Mouse (Mus musculus) adrenal gland, postnatal 14 days (tissue): ENCODE data around the gene Chpf. TPM values are rescaled to one million over a fixed set of nuclear protein-coding genes. Genes with fewer than 3 reads are reported as not detected.
A peak's percentile ranks its signal among the peaks of the same experiment; 100 is the strongest.

Experiments
- DNase-seq: peaks from one replicate; pipeline ENCODE4 v3.0.0; 2021; ENCODE audit warnings: mixed read lengths
- long read RNA-seq, 2 experiments: library from polyadenylated mRNA; stranded (forward); transcript quantifications; one replicate each; pipeline ENCODE4 v2.0.0; 2021
- total RNA-seq: library from RNA; stranded (reverse); gene quantifications from 2 replicates; pipeline ENCODE4 v1.2.3, GENCODE M21; 2021

The Chpf gene
- 40.7 and 47.0 TPM in 2 replicates for total RNA-seq
- long read RNA-seq, experiment 1, transcript Chpf-202 (5 exons, 3,065 nt): minor isoform, 8 of 177 reads
- long read RNA-seq, experiment 1, transcript Chpf-205 (3 exons, 3,333 nt): minor isoform, 7 of 177 reads
- long read RNA-seq, experiment 1, transcript Chpf-201 (4 exons, 2,892 nt): major isoform, 150 of 177 reads
- long read RNA-seq, experiment 1, partial matches to known transcripts: 7 of 177 reads
- long read RNA-seq, experiment 1, other reads (novel, unspliced or antisense): 2 of 177 reads
- long read RNA-seq, experiment 2, transcript Chpf-202 (5 exons, 3,065 nt): minor isoform, 5 of 93 reads
- long read RNA-seq, experiment 2, transcript Chpf-201 (4 exons, 2,892 nt): major isoform, 69 of 93 reads
- long read RNA-seq, experiment 2, transcript Chpf-205 (3 exons, 3,333 nt): minor isoform, 5 of 93 reads
- long read RNA-seq, experiment 2, partial matches to known transcripts: 4 of 93 reads
- long read RNA-seq, experiment 2, other reads (novel, unspliced or antisense): 7 of 93 reads

DNA sequence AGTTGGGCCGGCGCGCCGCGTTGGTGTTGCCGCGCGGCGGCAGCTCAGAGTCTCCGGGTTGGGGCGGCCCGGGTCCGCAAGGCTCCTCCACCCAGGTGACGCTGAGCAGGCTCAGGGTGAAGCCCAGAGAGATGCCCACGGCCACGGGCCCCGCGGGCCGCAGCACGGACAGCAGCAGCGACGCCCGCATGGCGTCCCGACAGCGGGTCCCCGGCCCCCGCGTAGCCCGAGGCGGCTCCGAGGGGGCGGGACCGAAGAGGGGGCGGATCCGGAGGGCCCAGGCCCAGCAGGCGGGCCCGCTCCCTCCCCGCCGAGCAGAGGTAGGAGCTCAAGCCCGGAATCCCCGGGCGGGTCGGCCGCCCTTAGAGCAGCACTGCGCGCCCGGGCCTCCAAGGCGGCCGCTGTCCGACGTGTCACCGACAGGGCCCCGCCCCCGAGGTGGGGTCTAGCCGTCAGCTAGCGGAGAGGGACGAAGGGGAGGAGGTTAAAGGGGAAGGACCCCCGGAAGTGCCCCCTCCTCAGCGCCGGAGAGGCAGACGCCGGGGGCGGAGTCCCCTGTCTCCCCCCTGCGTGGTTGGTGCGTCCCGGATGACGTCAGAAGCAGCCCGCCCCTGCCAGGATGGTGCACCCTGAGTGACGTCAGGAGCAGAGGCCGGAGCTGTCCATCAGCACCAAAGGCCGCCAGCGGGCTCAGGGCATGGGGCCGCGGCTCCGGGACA is at the start of gene Chpf, which contains the start of gene Tmem198:
Gene Chpf (minus strand): TSS at position 392 of the 719 bp plus-strand sequence.
Gene Tmem198 (plus strand): TSS at position 617 of the 719 bp plus-strand sequence.
- DNase-seq: peak; percentile 99

DNA sequence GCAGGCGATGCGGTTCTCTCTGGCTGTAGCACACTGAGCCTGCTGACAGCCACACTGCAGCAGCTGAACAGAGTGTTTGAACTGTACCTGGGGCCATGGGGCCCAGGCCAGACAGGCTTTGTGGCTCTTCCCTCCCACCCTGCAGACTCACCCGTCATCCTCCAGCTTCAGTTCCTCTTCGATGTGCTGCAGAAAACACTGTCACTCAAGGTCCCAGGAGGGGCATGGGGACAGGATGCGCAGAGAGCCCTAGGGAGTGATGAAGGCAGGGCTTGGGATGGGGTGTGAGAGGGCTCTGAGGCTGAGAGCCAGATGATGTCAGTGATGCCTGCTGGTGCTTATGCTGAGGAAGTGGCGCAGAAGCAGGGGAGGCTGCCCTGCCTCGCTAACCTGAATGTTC is 45.6 kb upstream of the Chpf start:
- no peak for DNase-seq

DNA sequence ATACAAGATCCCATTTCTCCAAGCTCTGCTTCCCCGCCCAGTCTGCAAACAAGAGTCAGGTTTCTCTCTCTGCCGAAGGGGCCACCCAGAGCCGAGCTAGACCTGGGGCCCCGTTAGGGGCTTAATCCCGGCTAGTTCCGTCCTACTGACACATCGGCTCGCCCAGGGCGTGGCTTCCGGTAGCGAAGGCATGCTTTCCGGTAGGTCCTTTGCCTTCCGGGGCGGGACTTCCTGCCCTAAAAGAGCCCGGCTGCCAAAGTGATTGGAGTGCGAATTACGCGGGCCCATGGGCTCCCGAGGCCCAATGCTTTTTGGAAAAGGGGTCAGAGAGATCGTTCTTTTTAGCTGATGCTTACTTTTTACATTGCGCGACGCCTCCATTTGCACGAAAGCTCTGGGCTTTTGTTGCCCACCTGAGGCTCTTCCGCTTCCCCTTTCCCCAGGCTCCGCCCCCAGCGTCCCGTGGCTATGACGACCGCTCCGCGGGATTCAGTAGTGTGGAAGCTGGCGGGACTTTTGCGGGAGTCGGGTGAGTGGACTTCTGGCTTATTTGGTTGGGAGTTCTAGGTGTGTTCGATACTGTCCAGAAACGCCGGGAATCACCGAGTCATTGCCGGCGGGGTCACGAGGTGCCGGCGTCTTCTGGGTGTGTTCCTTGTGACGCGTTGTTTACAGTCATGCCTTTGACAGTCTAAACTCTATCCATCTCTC is 42.4 kb upstream of the Chpf start, which contains the start of gene Stk11ip:
Gene Stk11ip (plus strand): TSS at position 209 of the 711 bp plus-strand sequence.
- peak; percentile 96 for DNase-seq

DNA sequence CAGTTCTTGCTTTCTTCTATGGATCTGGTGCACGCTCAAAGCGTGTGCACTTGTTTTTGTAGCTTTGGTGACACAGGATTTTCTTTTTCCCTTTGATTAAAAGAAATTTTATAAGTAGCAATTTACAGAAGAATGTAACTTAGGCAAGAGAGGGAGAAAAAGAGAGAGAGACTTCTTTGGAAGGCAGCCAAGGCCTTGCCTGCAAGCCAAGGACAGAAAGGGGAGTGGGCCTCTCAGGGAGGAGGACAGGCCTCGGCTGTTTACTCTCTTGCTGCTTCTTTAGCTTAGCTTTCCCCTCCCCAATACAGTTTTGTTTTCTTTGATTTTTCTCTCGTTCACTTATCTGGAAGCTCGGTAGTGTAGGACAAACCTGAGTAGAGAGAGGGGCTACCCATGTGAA is 40.5 kb upstream of the Chpf start:
- peak; percentile 73 for DNase-seq

DNA sequence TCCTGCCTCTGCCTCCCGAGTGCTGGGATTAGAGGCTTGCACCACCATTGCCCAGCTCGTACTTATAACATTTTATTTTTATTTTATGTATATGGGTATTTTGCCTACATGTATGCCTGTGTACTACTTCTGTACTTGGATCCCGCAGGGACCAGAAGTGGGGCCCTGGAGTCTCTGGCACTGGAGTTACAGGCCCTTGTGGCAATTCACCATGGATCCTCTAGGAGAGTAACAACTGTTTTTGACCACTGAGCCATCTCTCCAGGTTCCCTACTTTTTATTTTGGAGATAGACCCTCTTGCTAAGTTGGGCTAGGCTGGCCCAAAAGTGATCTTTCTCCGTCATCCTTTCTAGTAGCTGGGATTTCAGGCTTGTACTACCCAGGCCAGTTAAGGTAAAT is 39.3 kb upstream of the Chpf start:
- DNase-seq: no peak

DNA sequence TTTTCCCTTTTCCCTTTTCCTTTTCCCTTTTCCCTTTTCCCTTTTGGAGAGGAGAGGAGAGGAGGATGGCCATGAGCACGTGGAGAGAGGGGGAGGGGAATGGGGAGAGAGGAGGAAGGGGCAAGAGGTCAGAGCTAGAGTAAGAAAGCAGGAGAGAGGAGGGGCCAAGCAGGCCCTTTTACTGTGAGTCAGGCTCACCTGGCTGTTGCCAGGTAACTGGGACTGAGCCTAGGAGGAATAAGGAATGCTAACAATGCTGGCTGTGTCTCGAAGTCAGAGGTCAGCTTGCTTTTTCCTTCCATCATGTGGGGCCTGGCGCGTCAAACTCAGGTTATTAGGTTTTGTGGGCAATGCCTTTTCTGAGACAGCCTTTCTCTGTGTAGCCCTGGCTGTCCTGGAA is 38.9 kb upstream of the Chpf start:
- DNase-seq: no peak

DNA sequence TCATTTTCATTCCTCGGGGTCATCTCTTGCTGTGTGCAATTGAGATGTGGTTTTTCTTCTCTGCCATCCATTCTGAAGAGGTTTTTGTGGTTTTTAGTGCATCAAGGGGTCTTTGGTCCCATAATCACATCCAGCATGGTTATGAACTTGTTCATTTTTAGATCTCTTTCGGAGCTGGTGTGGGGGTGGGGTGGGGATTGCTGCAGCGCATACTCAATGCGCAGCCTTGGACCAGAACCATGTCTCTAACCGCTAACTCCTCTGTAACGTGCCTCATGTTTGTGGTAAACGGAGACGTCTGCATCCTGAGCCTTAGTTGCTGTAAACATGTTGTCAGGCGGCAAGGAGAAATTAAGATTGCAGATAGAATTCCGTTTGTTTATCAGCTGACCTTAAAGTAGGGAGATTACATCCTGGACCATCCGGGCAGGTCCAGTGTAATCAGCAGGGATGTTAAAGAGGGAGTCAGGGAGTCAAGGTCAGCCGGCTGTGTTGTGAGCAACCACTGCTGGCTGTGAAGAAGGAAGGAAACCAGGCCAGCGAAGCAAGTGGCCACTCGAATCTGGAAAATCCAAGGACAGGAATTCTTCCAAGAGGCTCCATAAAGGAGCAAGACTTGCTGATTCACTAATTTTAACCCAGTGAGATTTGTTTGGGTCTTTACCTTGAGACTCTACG is 37.7 kb upstream of the Chpf start:
- DNase-seq: peak; percentile 69

DNA sequence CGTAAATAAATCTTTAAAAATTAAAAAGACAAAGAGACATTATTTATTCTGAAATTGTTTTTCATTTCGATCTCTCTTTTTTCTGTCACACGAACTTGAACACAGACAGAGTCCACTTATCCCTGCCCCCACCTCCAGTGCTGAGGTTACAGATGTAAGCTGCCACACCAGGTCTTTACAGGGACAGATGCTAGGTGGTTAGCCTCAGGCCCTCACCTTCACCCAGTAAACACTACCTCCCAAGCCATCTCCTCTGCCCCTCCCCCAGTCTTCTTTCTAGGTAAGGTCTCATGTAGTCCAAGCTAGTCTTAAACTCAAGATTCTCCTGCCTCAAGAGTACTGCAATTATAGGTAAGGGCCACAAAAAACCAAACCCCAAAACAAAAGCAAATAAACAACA is 33.4 kb upstream of the Chpf start:
- no peak for DNase-seq

DNA sequence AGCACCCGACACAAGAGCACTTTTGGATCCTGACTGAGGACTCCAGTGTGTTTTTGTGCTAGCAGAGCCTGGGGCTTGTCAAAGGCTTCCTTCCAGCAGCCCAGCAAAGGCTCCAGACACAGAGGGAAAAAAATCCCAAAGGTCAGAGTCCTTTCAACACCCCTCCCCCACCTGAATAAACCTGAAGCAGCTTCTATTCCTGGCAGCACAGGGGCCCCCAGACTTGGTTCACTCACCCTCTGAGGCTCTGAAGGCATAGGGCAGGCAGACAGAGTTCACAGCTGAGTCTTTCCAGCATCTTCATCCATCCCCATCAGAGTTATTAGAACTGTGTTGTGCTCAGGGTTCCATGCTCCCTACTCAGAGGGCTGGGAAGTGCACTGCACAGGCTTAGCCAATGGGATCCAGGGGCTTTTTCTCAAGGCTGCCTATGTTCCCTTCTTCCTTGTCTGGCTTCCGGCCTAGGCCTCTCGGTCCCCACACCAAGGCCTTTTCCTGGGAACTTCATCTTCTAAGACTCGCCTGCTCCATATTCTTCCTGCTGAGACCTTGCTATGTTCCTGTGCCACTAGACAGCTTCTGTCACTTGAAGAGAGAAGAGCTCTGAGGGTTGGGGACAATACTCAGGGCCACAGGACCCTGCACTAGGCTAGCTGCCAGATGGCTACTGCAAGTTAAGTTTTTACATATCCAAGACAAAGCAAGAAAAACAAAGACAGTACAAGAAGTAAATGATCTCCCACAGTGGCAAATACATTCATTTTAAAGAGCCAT is 32.5 kb upstream of the Chpf start:
- peak; percentile 48 for DNase-seq

DNA sequence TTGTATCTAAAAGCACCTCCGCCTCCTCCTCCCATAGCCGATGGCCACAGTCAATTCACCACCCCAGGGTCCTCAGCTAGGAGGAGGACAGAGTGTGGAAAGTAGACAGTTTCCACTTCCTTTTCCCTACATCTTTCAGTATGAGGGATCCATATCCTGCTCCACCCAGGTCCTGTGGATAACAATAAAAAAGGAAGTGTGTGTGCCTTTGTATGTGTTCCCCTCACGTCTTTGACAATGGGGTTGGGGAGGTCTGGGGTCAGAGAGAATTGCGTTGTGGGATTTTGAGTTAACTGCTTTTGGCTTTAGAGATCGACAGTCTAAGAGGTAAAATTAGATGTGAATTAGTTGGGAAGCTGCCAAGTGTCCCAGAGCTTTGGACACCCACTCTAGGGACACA is 31.0 kb upstream of the Chpf start:
- DNase-seq: no peak

DNA sequence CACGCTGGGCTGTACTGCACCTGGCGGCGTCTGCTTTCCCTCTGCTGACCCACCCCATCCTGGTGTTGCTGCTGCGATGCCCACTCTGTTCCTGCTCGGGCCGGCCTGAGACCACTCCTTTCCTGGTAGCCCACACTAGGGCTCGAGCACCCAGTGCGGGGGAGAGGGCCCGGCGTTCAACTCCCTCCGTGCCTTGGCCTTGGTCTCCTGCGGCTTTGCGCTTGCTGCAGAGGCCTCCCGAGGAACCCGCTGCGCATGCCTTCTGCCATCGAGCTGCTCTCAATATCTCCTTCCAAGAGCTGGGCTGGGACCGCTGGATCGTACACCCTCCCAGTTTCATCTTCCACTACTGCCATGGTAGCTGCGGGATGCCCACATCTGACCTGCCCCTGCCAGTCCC is 30.5 kb upstream of the Chpf start:
- peak; percentile 45 for DNase-seq

DNA sequence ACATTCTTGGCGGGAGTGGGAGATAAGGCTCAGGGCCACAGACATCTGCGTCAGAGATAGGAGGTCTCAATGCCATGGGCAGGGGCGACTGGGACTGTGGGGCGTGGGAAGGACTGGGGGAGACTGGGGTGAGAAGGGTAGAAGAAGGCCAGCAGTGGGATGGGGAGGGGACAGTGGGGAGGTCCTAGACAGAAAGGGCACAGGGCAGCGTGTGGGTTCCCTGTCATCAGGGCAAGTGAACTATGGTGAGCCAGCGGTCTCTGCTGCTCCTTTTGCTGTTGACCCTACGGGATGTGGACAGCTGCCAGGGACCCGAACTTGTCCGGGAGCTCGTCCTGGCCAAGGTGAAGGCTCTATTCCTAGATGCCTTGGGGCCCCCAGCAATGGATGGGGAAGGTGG is 27.9 kb upstream of the Chpf start, which contains the start of gene Inha:
Gene Inha (plus strand): TSS at position 72 of the 400 bp plus-strand sequence.
- DNase-seq: peak; percentile 68

DNA sequence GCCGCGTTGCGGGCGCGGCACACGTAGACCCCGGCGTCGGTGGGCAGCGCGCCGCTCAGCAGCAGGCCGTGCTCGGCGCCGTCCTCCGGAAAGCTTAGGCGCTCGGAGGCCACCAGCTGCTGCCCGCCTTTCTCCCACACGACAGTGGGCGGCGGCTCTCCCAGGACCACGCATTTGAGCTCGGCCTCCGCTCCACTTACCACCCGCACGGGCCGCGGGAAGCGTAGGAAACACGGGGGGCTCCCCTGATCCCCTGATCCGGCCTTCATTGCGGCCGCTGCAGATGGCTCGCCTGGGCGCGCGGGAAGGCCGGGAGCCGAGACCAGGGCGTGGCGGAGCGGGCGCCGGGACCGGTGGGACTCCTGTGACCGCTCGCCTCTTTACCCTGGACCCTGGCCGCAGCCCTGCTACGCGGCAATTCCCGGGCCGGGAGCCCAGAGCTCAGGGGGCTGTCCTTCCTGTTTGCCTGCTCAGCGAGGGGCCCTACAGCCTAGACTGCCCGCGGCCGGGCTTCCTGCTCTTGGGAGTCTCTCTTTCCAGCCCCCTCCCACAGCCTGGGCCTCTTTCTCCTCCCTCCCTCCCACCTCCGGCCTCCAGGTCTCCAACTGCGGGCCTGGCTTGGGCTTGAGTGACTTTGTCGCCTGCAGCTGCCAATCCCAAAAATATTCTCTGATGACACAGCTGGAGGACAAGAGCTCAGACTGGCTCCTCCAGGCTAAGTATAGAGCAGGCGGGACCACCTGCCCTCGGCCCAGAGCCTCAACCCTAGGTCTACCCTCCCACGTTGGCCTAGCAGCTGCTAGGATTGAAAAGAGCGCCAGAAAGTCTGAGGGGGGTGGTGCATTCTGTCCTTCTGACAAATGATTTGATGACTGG is 27.1 kb upstream of the Chpf start, which contains the start of gene Obsl1:
Gene Obsl1 (minus strand): TSS at position 497 of the 876 bp plus-strand sequence.
- DNase-seq: peak; percentile 80

DNA sequence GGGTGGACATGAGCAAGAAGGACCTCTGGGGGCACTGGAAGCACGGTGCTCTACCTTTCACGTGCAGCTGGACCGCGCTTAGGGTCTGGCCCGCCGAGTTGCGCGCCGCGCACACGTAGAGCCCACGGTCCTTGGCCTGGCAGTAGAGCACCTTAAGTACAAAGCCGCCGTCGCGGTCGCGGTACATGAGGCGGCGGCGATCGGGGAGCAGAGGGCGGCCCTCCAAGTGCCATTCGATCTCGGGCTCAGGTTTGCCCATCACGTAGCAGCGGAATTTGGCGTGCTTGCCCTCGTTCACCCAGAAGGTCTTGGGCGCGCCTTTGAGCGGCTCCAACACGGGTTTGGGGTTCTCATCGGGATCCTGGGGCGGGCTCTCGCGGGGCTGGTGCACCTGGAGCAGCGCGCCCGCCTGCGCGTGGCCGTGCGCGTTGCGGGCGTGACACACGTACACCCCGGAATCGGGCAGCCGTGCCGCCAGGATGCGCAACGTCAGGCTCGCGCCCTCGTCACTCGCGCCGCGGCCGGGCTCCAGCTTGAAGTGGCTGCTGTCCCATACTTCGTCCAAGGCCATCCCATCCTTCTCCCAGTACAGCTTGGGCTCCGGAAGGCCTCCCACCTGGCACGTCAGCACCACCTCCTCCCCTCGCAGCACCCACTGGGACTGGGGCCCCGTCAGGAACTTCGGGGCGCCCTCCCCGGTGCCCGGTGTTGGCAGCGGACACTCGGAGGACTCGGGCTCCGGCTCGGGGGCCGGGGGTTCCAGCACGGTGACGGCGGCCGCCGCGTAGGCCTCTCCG is 26.2 kb upstream of the Chpf start:
- DNase-seq: peak; percentile 91

DNA sequence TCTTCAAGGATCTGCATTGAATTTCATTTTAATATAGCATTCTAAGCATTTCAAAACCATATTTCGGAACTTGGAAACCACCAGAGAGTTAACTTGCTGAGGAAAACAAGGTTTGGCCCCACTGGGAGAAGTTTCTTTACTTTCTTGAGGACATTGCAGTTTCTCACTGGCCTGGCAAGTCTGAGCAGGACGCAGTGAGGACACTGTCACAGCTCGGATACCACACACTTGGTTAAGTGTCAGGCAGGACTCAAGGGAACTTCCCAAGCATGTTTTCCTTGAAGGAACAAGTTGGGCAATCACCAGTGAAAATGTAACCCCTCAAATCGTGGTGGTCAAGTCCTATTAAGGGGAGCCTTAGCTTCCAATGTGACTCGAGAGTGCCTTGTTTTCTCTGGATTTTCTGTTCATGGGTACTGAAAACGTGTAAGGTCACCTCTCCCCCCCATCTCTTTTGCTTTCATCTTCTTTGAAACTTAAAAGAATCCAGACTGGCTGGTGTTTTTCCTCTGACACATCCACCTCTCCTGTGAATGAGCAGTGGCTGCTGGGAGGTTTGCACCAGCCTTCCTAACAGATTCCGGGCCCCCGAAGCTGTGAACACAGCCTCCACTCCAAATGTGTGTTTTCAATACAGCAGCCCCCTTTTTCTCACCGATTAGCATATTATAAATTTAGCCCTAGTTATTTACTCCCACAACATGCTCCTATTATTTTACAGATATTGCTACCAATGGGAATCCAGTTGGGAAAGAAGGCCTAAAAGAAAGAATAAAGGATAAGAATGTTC is 25.3 kb upstream of the Chpf start:
- peak; percentile 46 for DNase-seq

DNA sequence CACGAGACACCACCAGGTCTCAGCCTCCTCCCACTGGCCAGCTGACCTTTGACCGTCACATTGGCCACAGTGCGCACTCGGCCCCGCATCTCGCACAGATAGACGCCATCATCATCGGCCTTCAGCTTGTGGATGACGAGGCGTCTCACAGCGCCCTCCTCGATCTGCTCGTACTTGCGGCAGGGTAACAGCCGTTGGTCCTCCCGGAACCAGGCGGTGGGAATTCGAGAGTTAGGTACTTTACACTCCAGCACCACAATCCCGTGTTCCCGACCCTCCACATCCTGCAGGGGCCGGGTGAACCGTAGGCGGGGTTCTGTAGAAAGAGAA is 24.5 kb upstream of the Chpf start:
- peak; percentile 48 for DNase-seq

DNA sequence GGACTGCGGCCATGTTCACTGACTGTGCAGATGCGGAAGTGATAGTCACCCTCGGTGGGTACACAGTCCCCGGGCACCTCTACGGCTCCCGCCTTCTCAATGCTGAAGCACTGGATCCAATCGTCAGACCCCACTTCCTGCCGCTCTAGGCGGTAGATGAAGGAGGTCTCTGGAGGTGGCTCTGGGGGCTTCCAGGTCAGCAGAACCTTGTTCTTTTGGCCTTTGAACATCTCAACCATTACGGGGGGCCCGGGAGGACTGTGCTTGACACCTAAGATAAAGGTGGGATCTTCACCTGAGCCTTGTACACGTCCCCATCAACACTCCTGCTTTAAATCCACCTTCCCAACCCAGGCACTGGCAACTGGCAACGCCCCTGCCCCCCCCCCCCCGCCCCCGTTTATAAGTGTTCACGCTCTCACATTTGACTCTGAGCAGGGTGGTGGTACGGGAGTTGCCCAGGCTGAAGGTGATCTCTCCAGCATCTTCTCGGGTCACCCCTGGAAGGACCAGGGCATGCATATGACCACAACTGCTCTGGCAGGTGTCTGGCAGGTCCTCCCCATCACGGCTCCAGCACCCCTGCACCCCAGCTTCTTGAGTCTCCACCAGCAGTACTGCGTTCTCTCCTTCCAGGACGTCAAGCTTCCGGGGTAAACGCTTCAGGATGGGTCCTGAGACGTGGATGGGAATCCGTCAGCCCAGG is 24.0 kb upstream of the Chpf start:
- no peak for DNase-seq

DNA sequence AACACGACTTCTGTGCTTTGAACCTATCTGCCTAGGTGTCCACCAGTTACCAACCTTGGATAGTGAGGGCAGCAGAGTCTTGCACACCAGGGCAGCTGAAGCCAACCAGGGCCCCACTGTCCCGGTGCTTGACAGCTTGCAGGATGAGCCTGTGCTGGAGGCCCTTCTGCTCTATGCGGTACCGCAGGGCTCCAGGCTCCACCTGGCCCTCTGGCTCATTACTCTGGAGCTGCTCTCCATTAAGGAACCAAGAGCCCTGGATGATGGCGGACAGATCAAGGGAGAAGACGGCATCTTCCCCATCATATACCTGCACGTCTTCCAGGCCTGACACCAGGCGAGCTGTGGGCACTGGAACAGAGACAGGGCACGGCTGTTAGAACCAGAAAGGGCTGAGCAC is 22.8 kb upstream of the Chpf start:
- no peak for DNase-seq
